Mouse (Mus musculus): Measurements from ENCODE around the gene Gm11639.

DNA sequence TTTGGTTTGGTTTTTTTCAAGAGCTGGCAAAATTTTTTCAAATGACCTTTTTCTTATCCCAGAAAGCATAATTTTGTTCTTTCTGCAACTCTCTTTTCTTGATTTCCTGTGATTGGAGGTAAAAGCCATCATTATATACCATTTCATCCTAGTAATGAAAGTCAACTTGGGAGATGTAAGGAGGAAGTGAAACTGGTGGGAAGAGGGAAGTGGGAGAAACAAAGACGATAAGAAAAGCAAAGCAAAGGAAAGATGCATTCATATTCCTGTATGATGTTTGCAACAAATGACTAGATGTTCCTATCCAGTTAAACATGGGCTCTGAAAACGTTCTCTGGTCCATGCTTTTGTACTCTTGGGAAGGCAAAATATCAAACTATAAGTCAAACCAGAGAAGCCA, 323.7 kb downstream of the Gm11639 start:
- TF ChIP-seq CTCF (IDR thresholded peaks at IDR 0.05; ENCODE audit: low read depth) (no peak), EP300 (IDR thresholded peaks at IDR 0.05; ENCODE audit: low read depth) (no peak)

Data from heart, postnatal 0 days (tissue).